Mouse (Mus musculus) small intestine, adult 2 months (tissue): ENCODE results near the gene Vav1.

Experiments
- CTCF ChIP-seq: fragments of 200-500 bp; IDR thresholded peaks from 2 replicates; pipeline ENCODE4 v1.5.1; 2012; ENCODE audit warnings: low read depth, mild to moderate bottlenecking, control low read depth, inconsistent platforms, low read length, moderate library complexity, mixed read lengths; ENCODE audit not compliant: insufficient replicate concordance, insufficient read length; ENCODE audit errors: extremely low read depth
- POLR2A ChIP-seq: fragments of 200-500 bp; IDR thresholded peaks from 2 replicates; pipeline ENCODE4 v1.6.1; 2012; ENCODE audit warnings: low read depth, mild to moderate bottlenecking, control low read depth, inconsistent platforms, low read length, moderate library complexity

DNA sequence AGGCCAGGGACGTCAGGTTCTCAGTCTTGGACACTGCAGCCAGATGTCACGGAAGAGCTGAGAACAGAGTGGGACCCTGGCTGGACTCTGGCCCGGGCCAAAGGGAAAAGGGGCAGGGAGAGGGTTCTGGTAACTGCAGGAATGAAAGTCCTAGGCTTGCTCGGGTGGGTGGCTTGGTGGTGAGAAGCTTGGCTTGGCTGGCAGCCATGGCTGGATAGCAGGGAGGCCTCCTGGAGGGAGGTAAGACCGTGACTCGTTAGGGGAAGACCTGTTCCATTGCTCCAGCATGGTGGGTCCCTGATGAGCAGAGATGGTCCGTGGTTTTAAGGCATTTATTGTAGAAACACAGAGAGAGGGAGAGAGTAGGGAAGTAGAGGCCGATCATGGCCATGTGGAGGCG, 7.6 kb upstream of the Vav1 start:
- no peak for TF ChIP-seq POLR2A
- no peak for TF ChIP-seq CTCF
